Mouse (Mus musculus) forebrain, postnatal 0 days (tissue): Measurements from ENCODE around the gene Klre1. TPM values are rescaled to one million over a fixed set of nuclear protein-coding genes. Genes with fewer than 3 reads are reported as not detected.

Experiments
- ATAC-seq: fragments of 200-750 bp; cut with Nextera tagmentation; 2 replicates; pipeline ENCODE4 v1.8.0; 2017; ENCODE audit warnings: mild to moderate bottlenecking, moderate library complexity
- DNase-seq: peaks from one replicate; pipeline ENCODE4 v3.0.0-alpha.2; 2015
- H3K27ac ChIP-seq: fragments of 300-500 bp; sonication (generic); 2 replicates; pipeline ENCODE4 v1.5.1; 2014; ENCODE audit warnings: low read depth, mild to moderate bottlenecking, antibody characterized with exemption, low read length, moderate library complexity, mixed read lengths
- H3K27me3 ChIP-seq: fragments of 300-500 bp; sonication (generic); 2 replicates; pipeline ENCODE4 v1.6.1; 2014; ENCODE audit warnings: mild to moderate bottlenecking, low read length, mixed read lengths; ENCODE audit not compliant: insufficient read depth
- H3K36me3 ChIP-seq: fragments of 300-500 bp; sonication (generic); 2 replicates; pipeline ENCODE4 v1.6.1; 2014; ENCODE audit warnings: mild to moderate bottlenecking, moderate library complexity; ENCODE audit not compliant: insufficient read depth
- H3K4me1 ChIP-seq: fragments of 300-500 bp; sonication (generic); 2 replicates; pipeline ENCODE4 v1.6.1; 2014; ENCODE audit warnings: antibody characterized with exemption; ENCODE audit not compliant: insufficient read depth
- H3K4me2 ChIP-seq: fragments of 300-500 bp; sonication (generic); 2 replicates; pipeline ENCODE4 v1.6.1; 2014; ENCODE audit warnings: low read depth, mild to moderate bottlenecking, moderate library complexity
- H3K4me3 ChIP-seq: fragments of 300-500 bp; sonication (generic); 2 replicates; pipeline ENCODE4 v1.5.1; 2014; ENCODE audit warnings: low read depth, low read length, mixed read lengths
- H3K9ac ChIP-seq: fragments of 300-500 bp; sonication (generic); 2 replicates; pipeline ENCODE4 v1.6.1; 2014; ENCODE audit warnings: mild to moderate bottlenecking
- H3K9me3 ChIP-seq: fragments of 300-500 bp; sonication (generic); 2 replicates; pipeline ENCODE4 v1.6.1; 2016; ENCODE audit warnings: low read length
- CTCF ChIP-seq: sonication (generic); IDR thresholded peaks from 2 replicates; pipeline ENCODE4 v1.5.1; 2016; ENCODE audit warnings: antibody characterized with exemption, control low read depth, low read depth
- WGBS: fragments of 180-500 bp; shearing (Covaris S2); extraction: QIAGEN DNeasy Blood & Tissue Kit; methylation state at CpG from one replicate; pipeline ENCODE4 v1.1.7; 2014; 5-methylcytosine and 5-hydroxymethylcytosine counted together
- polyA plus RNA-seq: library from polyadenylated mRNA; unstranded; fragments of >200 nt; fragmentation: Nextera tagmentation; extraction: Ambion mirVana; gene quantifications from 2 replicates; pipeline ENCODE4 v1.2.1, GENCODE M21; 2015
- total RNA-seq: library from RNA; depleted of rRNA; stranded (reverse); fragments of >200 nt; gene quantifications from 2 replicates; pipeline ENCODE4 v1.2.3, GENCODE M21; 2014; rRNA removed

Gene Klre1
- total RNA-seq, result not detected in 2 replicates
- polyA plus RNA-seq, result 0.18 TPM in 1 of 2 replicates, not detected in the other

GRCm38 (mm10) chr6:129577605-129578004 lies at the start of gene Klre1:
Gene Klre1 (plus strand): TSS chr6:129577905.
- DNase-seq (no peak), ATAC-seq (no peak)
- H3K9ac ChIP-seq, result no peak within 1 kb of the TSS
- no peaks in the 10 kb centered on the region for H3K27me3 ChIP-seq
- no peaks in the 10 kb centered on the region for H3K4me1 ChIP-seq
- no peak for TF ChIP-seq CTCF
- 96% methylated on average over 8 of the region's 8 CpGs for WGBS
- H3K36me3 ChIP-seq, result no peaks in the 10 kb centered on the region
- no peaks in the 10 kb centered on the region for H3K9me3 ChIP-seq
- no peak within 1 kb of the TSS for H3K4me3 ChIP-seq
- H3K4me2 ChIP-seq, result no peak within 1 kb of the TSS
- no peak within 1 kb of the TSS for H3K27ac ChIP-seq

DNA sequence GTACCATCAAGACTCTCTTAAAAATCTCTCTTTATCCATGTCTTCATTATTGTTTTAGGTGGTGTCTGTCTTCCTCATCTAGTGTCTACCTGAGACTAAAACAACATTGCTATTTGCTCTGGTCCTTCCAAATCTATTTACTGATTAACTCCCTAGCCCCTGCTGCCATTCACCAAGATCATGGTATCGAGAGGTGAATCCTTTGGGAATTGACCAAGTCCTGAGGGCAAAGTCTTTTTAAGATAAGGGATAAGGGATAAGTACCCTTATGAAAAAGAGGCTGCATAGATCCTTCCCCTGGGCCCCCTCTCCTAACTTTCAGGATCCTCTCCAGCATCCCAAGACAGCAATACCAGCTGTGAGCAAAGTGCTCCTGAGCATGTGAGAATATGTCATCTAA lies 48.1 kb upstream of the Klre1 start:
- Histone ChIP-seq H3K36me3 (no peaks in the 10 kb centered on the region), H3K4me2 (no peak overlapping the region), H3K9me3 (no peaks in the 10 kb centered on the region), H3K27ac (no peak overlapping the region), H3K27me3 (no peaks in the 10 kb centered on the region), H3K9ac (no peak overlapping the region), H3K4me1 (peaks cover 3% of the 10 kb centered on the region; the same call in 1 of the 2 replicates), H3K4me3 (no peak overlapping the region)
- 93% methylated on average over 1 of the region's 1 CpGs for WGBS
- ATAC-seq (no peak), DNase-seq (no peak)
- TF ChIP-seq CTCF, result no peak

DNA sequence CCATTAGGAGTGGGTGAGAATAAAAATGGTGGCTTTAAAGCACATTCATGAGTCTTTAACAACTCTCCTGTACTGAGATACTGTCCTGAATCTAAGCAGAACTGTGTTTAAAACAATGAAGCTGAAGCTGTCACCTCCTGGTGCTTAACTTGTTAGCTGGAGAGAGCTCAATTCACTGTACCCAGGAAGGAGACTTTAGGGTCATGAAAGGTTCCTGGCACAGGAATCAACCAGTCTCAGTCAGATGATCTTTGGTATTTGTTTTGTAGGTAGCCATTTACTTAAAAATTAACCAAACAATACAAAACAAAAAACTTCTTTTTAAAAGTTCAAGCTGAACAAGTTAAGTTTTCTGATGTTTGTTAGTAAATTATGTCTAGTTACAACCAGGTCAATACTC lies 47.4 kb upstream of the Klre1 start:
- no peak overlapping the region for H3K9ac ChIP-seq
- H3K36me3 ChIP-seq, result no peaks in the 10 kb centered on the region
- DNase-seq (no peak), ATAC-seq (no peak)
- no peak for TF ChIP-seq CTCF
- H3K4me1 ChIP-seq, result peaks cover 9% of the 10 kb centered on the region
- no peaks in the 10 kb centered on the region for H3K27me3 ChIP-seq
- H3K27ac ChIP-seq, result no peak overlapping the region
- H3K4me2 ChIP-seq, result no peak overlapping the region
- H3K4me3 ChIP-seq, result no peak overlapping the region
- no peaks in the 10 kb centered on the region for H3K9me3 ChIP-seq

DNA sequence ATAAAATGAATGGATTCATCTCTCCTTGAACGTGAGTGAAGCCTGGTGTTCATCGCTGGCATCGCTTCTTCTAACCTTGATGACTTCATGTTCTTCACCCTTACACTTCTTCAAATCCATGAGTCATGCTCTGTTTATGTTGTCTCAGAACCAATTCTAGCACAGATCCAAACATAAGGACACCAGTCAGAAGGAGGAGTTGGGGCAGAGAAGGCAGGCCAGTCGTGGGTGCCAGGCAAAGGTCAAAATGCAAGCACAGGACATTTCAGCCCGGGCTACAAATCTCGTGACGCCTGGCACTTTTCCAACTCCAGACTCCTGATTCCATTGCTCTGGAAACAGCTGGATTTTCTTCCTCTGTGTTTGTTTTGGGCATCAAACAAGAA lies 45.2 kb upstream of the Klre1 start:
- peak overlapping the region; percentile 91 for H3K4me3 ChIP-seq
- peak overlapping the region; percentile 73 for H3K4me2 ChIP-seq
- peaks cover 17% of the 10 kb centered on the region for H3K4me1 ChIP-seq
- H3K36me3 ChIP-seq, result peaks cover 3% of the 10 kb centered on the region; the same call in 1 of the 2 replicates
- DNase-seq (no peak), ATAC-seq (peak; percentile 40)
- no peaks in the 10 kb centered on the region for H3K27me3 ChIP-seq
- no peaks in the 10 kb centered on the region for H3K9me3 ChIP-seq
- H3K9ac ChIP-seq, result peak overlapping the region; percentile 92
- whole genome bisulfite sequencing, result 22% methylated on average over 7 of the region's 7 CpGs
- peak overlapping the region; percentile 91 for H3K27ac ChIP-seq
- peak; percentile 47 for TF ChIP-seq CTCF

DNA sequence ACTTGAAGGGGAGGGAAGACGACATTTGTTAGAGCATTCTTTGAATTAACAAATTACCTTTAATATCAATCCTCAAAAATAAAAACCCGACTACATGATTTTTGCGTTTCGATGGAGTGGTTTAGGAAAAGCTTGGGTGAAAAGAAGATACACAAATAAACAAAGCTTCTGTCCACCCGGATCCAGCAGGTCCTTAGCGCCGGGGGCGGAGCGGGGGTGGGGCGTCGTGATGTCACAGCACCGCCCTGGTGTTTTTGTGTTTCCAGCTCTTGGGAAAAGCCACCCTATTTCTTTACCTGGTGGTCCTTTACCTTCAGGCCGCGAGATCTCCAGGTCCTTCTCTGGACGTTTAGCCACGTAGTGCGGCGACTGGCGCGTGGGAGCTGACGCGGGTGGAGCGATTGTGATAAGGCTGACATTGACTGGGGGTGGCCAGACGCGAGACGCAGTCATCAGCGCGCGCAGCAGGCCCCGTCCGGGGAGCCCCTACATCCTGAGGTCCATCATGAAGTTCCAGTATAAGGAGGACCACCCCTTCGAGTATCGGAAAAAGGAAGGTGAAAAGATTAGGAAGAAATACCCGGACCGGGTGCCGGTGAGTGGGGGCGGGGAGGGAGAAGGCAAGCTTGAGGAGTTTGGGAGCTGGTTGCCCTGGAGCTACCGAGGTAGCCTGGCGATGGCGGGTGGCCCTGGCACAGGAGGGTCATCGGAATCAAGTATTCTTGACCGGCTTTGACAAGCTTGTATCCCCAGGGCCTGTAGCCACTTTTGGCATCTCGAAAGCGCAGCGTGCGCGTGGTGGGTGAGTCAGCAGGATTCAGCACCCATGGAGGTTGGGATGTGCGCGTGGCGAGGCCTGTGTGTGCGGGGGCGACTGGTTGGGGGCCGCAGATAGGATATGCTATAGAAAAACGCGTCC lies 44.5 kb upstream of the Klre1 start, which contains the start of gene Gabarapl1:
Gene Gabarapl1 (plus strand): TSS at position 219 of the 919 bp plus-strand sequence.
- TF ChIP-seq CTCF, result no peak
- Histone ChIP-seq H3K36me3 (peaks cover 10% of the 10 kb centered on the region), H3K27ac (peak within 1 kb of the TSS; percentile 91), H3K4me2 (peak within 1 kb of the TSS; percentile 73), H3K9ac (peak within 1 kb of the TSS; percentile 92), H3K27me3 (no peaks in the 10 kb centered on the region), H3K9me3 (no peaks in the 10 kb centered on the region), H3K4me3 (peak within 1 kb of the TSS; percentile 91), H3K4me1 (peaks cover 17% of the 10 kb centered on the region)
- ATAC-seq, result peak; percentile 86
- peak; percentile 88 for DNase-seq
- WGBS, result under 1% methylated on average over 55 of the region's 55 CpGs

- TF ChIP-seq CTCF, result no peak
- DNase-seq (peak; percentile 82), ATAC-seq (peak; percentile 52)
- H3K9ac ChIP-seq, result peak overlapping the region; percentile 92
- peak overlapping the region; percentile 91 for H3K27ac ChIP-seq
- peak overlapping the region; percentile 73 for H3K4me2 ChIP-seq
- no peaks in the 10 kb centered on the region for H3K27me3 ChIP-seq
- WGBS, result 2% methylated on average over 9 of the region's 9 CpGs
- peaks cover 17% of the 10 kb centered on the region for H3K4me1 ChIP-seq
- H3K9me3 ChIP-seq, result no peaks in the 10 kb centered on the region
- H3K36me3 ChIP-seq, result peaks cover 18% of the 10 kb centered on the region
- peak overlapping the region; percentile 91 for H3K4me3 ChIP-seq
Measured at GRCm38 (mm10) chr6:129534057-129534456, 43.6 kb upstream of the Klre1 start.

GRCm38 (mm10) chr6:129534627-129535190 lies 43.0 kb upstream of the Klre1 start:
- WGBS, result 25% methylated on average over 4 of the region's 4 CpGs
- DNase-seq, result peak; percentile 18

More at GRCm38 (mm10) chr6:129534627-129535190, 43.0 kb upstream of the Klre1 start:
- peak overlapping the region; percentile 73 for H3K4me2 ChIP-seq
- peak; percentile 5; the same call in 1 of the 2 replicates for ATAC-seq
- peak overlapping the region; percentile 91 for H3K27ac ChIP-seq
- no peak for TF ChIP-seq CTCF
- H3K36me3 ChIP-seq, result peaks cover 25% of the 10 kb centered on the region
- H3K27me3 ChIP-seq, result no peaks in the 10 kb centered on the region
- H3K9ac ChIP-seq, result peak overlapping the region; percentile 92
- peak overlapping the region; percentile 91 for H3K4me3 ChIP-seq
- H3K9me3 ChIP-seq, result no peaks in the 10 kb centered on the region
- H3K4me1 ChIP-seq, result peaks cover 17% of the 10 kb centered on the region
